Mouse (Mus musculus) hindbrain, embryonic 14.5 days (tissue): ENCODE measurements at regions not wholly inside any gene's neighbourhood (a gene's known extent, or its start where the extent isn't known, plus 50 kb on each side); places are given as distances from the start of the nearest gene placed in this dataset.

Experiments used
- ATAC-seq: fragments of 200-750 bp; cut with Nextera tagmentation; 2 replicates; pipeline ENCODE4 v1.8.0; 2017; ENCODE audit warnings: moderate number of reproducible peaks, mild to moderate bottlenecking, moderate TSS enrichment, moderate library complexity; ENCODE audit not compliant: low FRiP score
- DNase-seq: peaks from one replicate; pipeline ENCODE4 v3.0.0-alpha.2; 2015; ENCODE audit warnings: low spot score
- H3K27ac ChIP-seq: fragments of 300-500 bp; sonication (generic); 2 replicates; pipeline ENCODE4 v1.5.1; 2014; ENCODE audit warnings: mild to moderate bottlenecking, moderate library complexity
- H3K27me3 ChIP-seq: fragments of 300-500 bp; sonication (generic); 2 replicates; pipeline ENCODE4 v1.6.1; 2014; ENCODE audit warnings: mild to moderate bottlenecking, low read length, mixed read lengths; ENCODE audit not compliant: control insufficient read depth, insufficient read depth
- H3K36me3 ChIP-seq: fragments of 300-500 bp; sonication (generic); replicated peaks from 2 replicates; pipeline ENCODE4 v1.6.1; 2014; ENCODE audit not compliant: control insufficient read depth, insufficient read depth
- H3K4me1 ChIP-seq: fragments of 300-500 bp; sonication (generic); replicated peaks from 2 replicates; pipeline ENCODE4 v1.6.1; 2014; ENCODE audit warnings: antibody characterized with exemption, low read length, mixed read lengths; ENCODE audit not compliant: control insufficient read depth, insufficient read depth
- H3K4me2 ChIP-seq: fragments of 300-500 bp; sonication (generic); replicated peaks from 2 replicates; pipeline ENCODE4 v1.6.1; 2014; ENCODE audit warnings: mild to moderate bottlenecking, moderate library complexity
- H3K4me3 ChIP-seq: fragments of 300-500 bp; sonication (generic); replicated peaks from 2 replicates; pipeline ENCODE4 v1.5.1; 2014; ENCODE audit warnings: mild to moderate bottlenecking, low read length
- H3K9ac ChIP-seq: fragments of 300-500 bp; sonication (generic); 2 replicates; pipeline ENCODE4 v1.6.1; 2014
- H3K9me3 ChIP-seq: fragments of 300-500 bp; sonication (generic); 2 replicates; pipeline ENCODE4 v1.6.1; 2016; ENCODE audit warnings: low read length; ENCODE audit not compliant: control insufficient read depth
- WGBS: fragments of 180-500 bp; shearing (Covaris S2); extraction: QIAGEN DNeasy Blood & Tissue Kit; methylation state at CpG from one replicate; pipeline ENCODE4 v1.1.7; 2014; 5-methylcytosine and 5-hydroxymethylcytosine counted together

DNA sequence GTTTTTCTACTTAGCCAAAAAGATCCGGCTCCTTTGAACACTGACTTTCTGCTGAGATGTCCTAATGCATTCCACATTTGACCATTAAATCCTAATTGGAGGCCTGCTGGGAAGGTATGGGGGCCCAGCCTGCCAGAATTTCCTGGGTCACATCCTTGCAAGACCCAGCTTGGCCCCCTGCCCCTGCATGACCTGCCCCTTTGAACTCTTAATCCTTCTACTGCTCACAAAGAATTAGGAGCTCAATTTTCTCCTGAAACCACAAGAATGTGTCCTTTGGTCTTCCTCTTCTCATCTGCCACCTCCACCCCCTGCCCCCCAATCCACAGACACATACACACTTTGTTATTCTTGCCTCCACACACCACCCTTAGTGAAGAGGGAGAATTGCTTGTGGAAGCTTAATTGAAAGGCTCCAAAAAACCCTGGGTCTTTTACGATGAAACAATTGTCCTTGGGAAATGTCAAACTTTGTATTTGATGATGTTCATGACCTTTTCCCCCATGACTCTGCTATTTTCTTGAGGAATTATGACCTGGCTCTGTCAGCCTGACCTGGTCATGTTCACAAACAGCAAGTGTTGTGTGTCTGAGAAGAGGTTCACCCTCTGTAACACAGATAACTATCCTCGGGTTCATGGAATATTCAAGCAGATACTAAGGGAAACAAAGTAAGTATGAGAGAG lies 792.3 kb downstream of the Gsdmc2 start:
- H3K4me3 ChIP-seq = no peak overlapping the region
- H3K4me2 ChIP-seq = no peak overlapping the region
- 10% methylated on average over 3 of the region's 3 CpGs for WGBS
- H3K27me3 ChIP-seq = no peaks in the 10 kb centered on the region
- no peak for DNase-seq
- H3K9me3 ChIP-seq = no peaks in the 10 kb centered on the region
- H3K9ac ChIP-seq = no peak overlapping the region
- no peaks in the 10 kb centered on the region for H3K36me3 ChIP-seq
- H3K4me1 ChIP-seq = no peaks in the 10 kb centered on the region
- no peak for ATAC-seq
- H3K27ac ChIP-seq = no peak overlapping the region

DNA sequence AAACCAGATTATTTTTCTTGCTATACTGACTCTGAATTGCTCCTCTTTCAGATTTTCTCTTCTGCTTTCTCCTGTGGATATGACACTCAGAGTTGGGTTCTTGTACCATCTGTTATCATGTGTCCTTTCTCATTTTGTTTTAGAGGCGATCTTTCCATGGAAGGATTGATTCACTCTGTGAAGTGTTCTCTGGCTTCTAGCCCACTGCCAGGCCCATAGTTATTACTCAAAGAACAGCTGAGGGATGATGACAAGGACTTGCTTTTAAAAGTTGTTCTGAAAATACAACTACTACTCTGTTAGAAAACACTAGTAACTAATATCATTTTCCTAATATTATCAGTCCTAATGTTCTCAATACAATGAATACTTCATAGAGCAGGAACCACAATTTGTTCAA lies 794.9 kb downstream of the Gsdmc2 start:
- WGBS = 83% methylated on average over 1 of the region's 1 CpGs
- ATAC-seq = no peak
- Histone ChIP-seq H3K4me2 (no peak overlapping the region), H3K4me1 (no peaks in the 10 kb centered on the region), H3K36me3 (no peaks in the 10 kb centered on the region), H3K27ac (no peak overlapping the region), H3K9ac (no peak overlapping the region), H3K27me3 (no peaks in the 10 kb centered on the region), H3K9me3 (no peaks in the 10 kb centered on the region), H3K4me3 (no peak overlapping the region)
- no peak for DNase-seq

DNA sequence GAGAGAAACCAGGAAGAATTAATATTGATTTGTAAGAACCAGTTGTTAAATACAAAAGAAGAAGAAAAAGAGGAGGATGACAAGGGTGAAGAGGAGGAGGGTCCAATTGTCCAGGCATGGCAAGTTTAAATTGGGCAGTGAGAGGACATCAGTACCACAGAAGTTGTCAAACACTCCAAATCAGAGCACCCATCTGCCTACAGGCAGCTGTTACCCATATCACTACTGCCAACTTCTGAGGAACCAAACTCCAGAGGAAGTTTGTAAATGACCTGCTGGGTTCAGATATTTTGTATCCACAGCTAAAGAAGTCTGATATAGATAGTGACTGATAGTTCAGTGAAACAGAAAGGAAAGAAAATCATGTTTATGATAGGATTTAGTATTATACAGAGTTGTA lies 802.6 kb downstream of the Gsdmc2 start:
- no peaks in the 10 kb centered on the region for H3K27me3 ChIP-seq
- no peak overlapping the region for H3K4me2 ChIP-seq
- no peak overlapping the region for H3K9ac ChIP-seq
- ATAC-seq (no peak), DNase-seq (no peak)
- H3K4me3 ChIP-seq = no peak overlapping the region
- H3K27ac ChIP-seq = no peak overlapping the region
- H3K36me3 ChIP-seq = no peaks in the 10 kb centered on the region
- H3K9me3 ChIP-seq = no peaks in the 10 kb centered on the region
- H3K4me1 ChIP-seq = no peaks in the 10 kb centered on the region

DNA sequence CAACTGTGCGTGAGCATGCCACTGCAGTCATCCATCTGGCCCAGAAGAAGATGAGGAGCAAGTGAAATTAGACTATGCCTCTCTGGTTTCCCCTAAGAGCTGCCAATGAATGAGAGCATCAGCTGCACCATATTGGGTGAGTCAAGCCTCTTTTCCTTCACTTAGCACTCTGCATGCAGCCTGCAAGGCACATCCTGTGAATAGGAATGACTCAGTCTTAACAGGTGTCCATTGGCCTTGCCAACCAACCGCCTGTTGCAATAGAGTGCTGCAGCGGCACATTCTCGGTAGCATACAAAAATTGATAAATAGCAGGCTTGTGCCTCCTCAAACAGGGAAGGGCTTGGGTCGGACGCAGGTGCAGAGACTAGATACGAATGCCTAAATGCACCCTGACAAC lies 808.7 kb downstream of the Gsdmc2 start:
- no peak for ATAC-seq
- WGBS = 90% methylated on average over 7 of the region's 7 CpGs
- no peaks in the 10 kb centered on the region for H3K4me1 ChIP-seq

DNA sequence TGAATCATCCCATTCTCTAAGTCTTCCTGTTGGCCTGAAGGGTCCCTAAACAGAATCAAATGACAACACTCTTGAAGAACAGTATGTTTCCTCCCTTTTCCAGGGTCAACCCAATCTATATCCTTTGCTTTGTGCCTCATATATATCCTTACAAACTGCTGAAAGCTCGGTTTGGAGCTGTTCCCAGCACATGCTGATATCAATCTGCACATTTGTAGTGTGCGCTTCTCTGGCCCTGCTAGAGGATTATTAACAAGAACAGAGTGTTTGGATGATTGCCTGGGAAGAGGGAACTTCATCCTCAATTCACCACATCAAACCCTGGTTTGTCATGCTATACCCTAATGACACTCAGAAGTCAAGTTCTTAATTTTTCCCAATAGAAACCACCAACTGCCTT lies 824.2 kb downstream of the Gsdmc2 start:
- Histone ChIP-seq H3K4me2 (no peak overlapping the region), H3K9me3 (no peaks in the 10 kb centered on the region), H3K4me1 (no peaks in the 10 kb centered on the region), H3K4me3 (no peak overlapping the region), H3K36me3 (no peaks in the 10 kb centered on the region), H3K9ac (no peak overlapping the region), H3K27ac (no peak overlapping the region), H3K27me3 (no peaks in the 10 kb centered on the region)
- no peak for DNase-seq
- no peak for ATAC-seq
- 81% methylated on average over 2 of the region's 2 CpGs for WGBS

More for the DNA sequence above, 808.7 kb downstream of the Gsdmc2 start:
- Histone ChIP-seq H3K4me3 (no peak overlapping the region), H3K36me3 (no peaks in the 10 kb centered on the region), H3K9me3 (no peaks in the 10 kb centered on the region), H3K27me3 (no peaks in the 10 kb centered on the region), H3K27ac (no peak overlapping the region), H3K9ac (no peak overlapping the region), H3K4me2 (no peak overlapping the region)
- DNase-seq = no peak

DNA sequence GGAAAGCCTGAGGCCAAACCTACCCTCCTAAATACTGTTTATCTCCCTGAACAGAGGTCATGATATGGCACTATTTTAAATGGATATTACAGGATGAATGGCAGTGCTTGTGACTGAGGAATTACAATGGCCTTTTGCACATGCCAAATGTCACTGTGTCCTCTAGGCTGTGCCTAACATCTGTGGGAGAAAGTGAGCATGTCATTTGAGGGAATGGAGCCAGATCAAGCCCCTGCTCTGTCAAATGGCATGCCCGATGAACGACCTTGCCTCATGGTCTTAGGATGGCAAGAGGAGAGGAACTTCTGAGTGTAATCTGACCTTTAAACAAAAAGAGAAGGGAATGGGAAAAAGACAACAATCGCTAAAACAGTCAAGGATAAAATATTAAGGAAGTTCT lies 827.0 kb downstream of the Gsdmc2 start:
- H3K27me3 ChIP-seq = no peaks in the 10 kb centered on the region
- H3K9me3 ChIP-seq = no peaks in the 10 kb centered on the region
- no peak overlapping the region for H3K27ac ChIP-seq
- no peak overlapping the region for H3K4me2 ChIP-seq
- H3K4me1 ChIP-seq = no peaks in the 10 kb centered on the region
- 69% methylated on average over 3 of the region's 3 CpGs for WGBS
- H3K36me3 ChIP-seq = no peaks in the 10 kb centered on the region
- no peak overlapping the region for H3K4me3 ChIP-seq
- H3K9ac ChIP-seq = no peak overlapping the region
- no peak for DNase-seq
- ATAC-seq = no peak

DNA sequence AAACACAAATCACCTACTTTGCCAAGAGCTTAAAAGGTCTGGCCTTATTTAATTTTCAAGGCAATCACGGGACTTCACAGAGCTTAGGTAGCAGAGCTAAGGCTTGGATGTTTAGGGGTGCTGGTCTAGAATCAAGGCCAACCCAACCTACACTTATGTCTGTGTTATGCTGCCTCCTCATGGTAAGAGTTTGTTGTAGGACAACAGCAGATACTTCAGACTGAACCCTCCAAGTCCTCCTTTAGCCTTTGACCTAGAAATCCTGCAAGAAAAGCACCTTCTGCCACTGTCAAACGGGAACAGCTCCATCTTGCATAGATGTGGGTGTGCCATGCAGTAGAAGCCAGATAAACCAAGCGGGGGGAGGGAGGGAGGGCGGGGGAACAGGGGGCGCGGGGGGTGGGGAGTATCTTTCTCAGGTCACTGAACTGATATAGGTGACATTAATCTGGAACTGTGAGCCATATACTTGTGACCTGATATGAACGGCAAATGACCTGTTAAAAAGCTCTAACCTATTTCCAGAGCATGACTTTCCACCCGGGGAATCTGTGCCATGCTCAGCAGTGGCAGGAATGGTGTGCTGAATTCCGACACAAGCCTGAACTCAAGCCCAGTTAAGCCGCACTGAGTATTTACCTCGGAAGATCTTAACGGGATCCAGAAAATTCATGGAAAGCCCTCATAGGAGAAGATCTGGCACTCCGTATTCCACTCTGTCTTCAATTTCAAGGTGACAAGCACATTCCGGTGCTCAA lies 838.3 kb downstream of the Gsdmc2 start:
- Histone ChIP-seq H3K36me3 (no peaks in the 10 kb centered on the region), H3K9me3 (no peaks in the 10 kb centered on the region), H3K27me3 (no peaks in the 10 kb centered on the region), H3K4me3 (no peak overlapping the region), H3K27ac (no peak overlapping the region), H3K4me1 (no peaks in the 10 kb centered on the region), H3K4me2 (no peak overlapping the region), H3K9ac (no peak overlapping the region)
- WGBS = 89% methylated on average over 14 of the region's 14 CpGs
- DNase-seq = no peak
- no peak for ATAC-seq

DNA sequence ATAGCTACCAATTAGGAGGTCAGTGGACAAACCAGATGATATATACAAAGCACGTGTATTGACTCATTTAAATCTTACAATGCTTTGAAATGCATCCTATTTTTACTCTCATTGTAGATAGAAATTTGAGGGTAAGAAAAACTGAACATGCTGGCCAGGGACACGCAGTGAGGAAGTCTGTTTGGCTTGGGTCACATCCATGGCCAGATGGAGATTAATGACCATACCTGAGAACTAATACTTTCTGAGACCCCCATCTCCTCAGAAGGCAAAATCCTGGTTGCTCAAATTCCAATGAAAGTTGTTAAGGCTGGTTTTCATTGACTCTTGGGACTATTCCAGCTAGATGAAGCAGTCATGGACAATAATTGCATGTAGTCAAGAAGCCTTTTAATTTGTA lies 850.3 kb downstream of the Gsdmc2 start:
- H3K36me3 ChIP-seq = no peaks in the 10 kb centered on the region
- H3K9ac ChIP-seq = no peak overlapping the region
- H3K4me1 ChIP-seq = no peaks in the 10 kb centered on the region
- ATAC-seq (no peak), DNase-seq (no peak)
- no peak overlapping the region for H3K4me2 ChIP-seq
- H3K27ac ChIP-seq = no peak overlapping the region
- no peaks in the 10 kb centered on the region for H3K9me3 ChIP-seq
- H3K27me3 ChIP-seq = no peaks in the 10 kb centered on the region
- 82% methylated on average over 2 of the region's 2 CpGs for WGBS
- no peak overlapping the region for H3K4me3 ChIP-seq

DNA sequence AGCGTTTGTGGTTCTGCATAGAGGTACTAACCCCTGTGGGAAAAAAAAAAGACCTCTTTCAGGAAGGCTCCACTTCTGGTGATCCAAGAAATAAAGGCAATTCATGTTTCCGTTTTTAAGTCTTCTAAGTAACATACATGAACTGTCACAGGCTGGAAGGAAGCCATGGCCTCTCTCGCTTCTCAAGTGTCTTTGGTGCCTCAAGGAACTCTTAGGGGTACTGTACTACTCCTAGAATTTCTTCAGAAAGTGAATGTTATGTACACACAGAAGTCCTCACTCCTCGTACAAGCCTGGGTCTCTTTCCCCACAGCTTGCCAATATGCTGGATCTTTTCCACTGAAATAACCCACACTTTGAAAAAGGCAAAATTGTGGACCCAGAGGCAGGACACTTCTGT lies 858.1 kb downstream of the Gsdmc2 start:
- Histone ChIP-seq H3K4me2 (no peak overlapping the region), H3K4me3 (no peak overlapping the region), H3K9me3 (no peaks in the 10 kb centered on the region), H3K27ac (no peak overlapping the region), H3K36me3 (no peaks in the 10 kb centered on the region), H3K27me3 (no peaks in the 10 kb centered on the region), H3K4me1 (no peaks in the 10 kb centered on the region), H3K9ac (no peak overlapping the region)
- WGBS = 90% methylated on average over 4 of the region's 4 CpGs
- DNase-seq = no peak
- ATAC-seq = no peak
